Mouse (Mus musculus): ENCODE measurements at regions not wholly inside any gene's neighbourhood (a gene's known extent, or its start where the extent isn't known, plus 50 kb on each side); places are given as distances from the start of the nearest gene placed in this dataset.
A peak's percentile ranks its signal among the peaks of the same experiment; 100 is the strongest.

DNA sequence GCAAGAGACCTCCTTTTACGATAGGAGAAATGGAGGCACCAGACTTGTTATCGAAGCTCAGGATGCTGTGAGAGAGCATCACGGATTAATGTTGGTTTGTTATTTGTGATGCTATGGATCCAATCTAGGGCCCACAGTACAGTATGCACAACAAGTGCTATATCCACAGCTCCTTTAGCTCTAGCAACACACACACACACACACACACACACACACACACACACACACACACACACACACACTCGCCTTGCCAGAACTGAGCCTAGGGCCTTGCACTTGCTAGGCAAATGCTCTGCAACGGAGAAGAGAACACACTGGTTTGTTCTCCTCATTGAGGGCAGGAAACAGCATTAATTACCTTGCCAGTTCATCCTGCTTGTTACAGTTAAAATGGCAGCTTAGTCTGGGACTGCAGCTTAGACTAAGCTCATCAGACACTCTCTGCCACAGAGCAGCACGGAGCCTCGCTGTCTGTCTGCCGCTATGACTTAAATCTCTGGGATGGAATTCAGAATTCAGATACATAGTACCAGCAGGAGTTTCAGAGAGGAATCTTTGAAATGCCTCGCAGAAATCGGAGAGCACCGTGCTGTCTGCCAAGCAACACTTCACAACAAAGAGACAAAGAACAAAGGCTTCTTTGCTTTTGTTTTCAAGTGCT, 285.0 kb downstream of the Rngtt start:
- no peak for DNase-seq (ENCODE audit: extremely low spot score in 1 of 2, low spot score in 1 of 2)

- no peak for DNase-seq (ENCODE audit: extremely low spot score in 1 of 2, low spot score in 1 of 2)
These were observed 285.7 kb downstream of the Rngtt start for GRCm38 (mm10) chr4:33595763-33596162.

- DNase-seq (ENCODE audit: extremely low spot score in 1 of 2, low spot score in 1 of 2), result no peak
These were observed 289.9 kb downstream of the Rngtt start for GRCm38 (mm10) chr4:33599966-33600365.

- DNase-seq (ENCODE audit: extremely low spot score in 1 of 2, low spot score in 1 of 2), result no peak
These were observed 290.7 kb downstream of the Rngtt start for GRCm38 (mm10) chr4:33600805-33601204.

DNA sequence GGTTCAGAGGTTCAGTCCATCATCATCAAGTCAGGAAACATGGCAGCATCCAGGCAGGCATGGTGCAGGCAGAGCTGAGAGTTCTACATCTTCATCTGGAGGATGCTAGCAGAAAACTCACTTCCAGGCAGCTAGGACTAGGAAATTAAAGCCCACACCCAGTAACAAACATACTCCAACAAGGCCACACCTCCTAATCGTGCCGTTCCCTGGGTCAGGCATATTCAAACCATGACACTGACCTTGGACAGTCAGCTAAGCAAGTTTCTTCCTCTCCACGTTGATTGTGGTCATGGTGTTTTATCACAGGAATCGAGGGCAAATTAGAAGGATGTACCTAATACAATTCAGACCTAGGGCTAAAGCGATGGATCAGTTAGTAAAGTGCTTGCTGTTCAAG, 294.5 kb downstream of the Rngtt start:
- no peak for DNase-seq (ENCODE audit: extremely low spot score in 1 of 2, low spot score in 1 of 2)

GRCm38 (mm10) chr4:33639821-33640575, 284.4 kb upstream of the Cnr1 start:
- DNase-seq (ENCODE audit: extremely low spot score in 1 of 2, low spot score in 1 of 2), result no peak

GRCm38 (mm10) chr4:33640576-33641255, 283.7 kb upstream of the Cnr1 start:
- DNase-seq (ENCODE audit: extremely low spot score in 1 of 2, low spot score in 1 of 2), result no peak

GRCm38 (mm10) chr4:33641883-33642282, 282.5 kb upstream of the Cnr1 start:
- DNase-seq (ENCODE audit: extremely low spot score in 1 of 2, low spot score in 1 of 2), result no peak

DNA sequence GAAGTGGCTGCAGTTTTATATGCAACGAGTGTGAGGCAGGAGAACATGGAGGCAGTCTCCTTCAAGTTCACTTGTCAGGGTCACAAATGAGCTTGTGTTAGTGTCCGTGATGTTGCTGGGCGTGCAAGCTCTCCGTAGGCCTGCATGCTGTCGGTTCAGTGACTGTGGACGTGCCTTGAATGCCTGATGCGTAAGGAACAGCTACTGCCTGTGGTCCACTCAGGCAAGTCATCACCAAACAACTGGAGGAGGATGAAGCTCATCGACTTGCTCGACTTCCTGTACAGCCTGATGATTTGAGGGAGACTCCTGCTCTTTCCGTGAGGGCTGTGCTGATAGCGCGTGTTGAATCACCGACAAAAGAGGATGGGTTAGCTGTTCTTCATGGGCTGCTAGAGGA, 281.9 kb upstream of the Cnr1 start:
- DNase-seq (ENCODE audit: extremely low spot score in 1 of 2, low spot score in 1 of 2), result no peak

DNA sequence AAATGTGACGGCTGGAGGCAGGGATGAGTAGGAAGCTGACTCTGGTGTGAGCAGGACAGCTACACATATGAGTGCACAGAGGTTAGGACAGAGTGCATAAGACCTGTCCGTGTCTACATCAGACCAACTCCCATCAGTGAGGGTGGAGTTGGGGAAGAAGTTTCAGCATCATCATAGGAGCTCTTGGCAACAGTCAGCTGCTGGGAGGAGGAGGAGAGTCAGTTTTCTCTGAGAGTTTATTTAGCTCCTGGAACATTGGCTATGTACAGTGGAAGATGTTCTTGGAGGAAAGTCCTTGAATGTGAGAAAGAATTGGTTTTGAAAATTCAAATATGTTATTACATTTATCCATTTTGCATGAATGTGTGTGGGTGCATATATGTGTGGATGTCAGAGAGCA, 279.2 kb upstream of the Cnr1 start:
- DNase-seq (ENCODE audit: extremely low spot score in 1 of 2, low spot score in 1 of 2), result no peak

DNA sequence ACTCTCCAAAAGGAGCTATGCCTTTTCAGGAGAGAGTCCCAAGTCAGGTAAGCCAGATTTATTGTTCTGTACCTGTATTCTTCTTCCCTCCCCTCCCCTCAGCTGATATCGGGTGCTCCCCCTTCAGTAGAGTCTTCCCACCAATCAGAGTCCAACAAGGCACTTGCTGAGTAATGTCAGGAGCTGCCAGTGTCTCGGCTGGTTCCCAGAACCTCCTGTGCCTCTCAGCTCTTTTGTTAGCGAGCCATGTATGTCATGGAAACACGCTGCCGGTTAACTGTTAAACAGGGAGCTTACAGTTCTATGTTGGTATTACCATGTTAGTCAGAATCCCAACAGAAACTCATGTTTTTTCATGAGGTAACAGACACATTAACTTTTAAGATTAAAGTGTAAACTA, 273.1 kb upstream of the Cnr1 start:
- no peak for DNase-seq (ENCODE audit: extremely low spot score in 1 of 2, low spot score in 1 of 2)

DNA sequence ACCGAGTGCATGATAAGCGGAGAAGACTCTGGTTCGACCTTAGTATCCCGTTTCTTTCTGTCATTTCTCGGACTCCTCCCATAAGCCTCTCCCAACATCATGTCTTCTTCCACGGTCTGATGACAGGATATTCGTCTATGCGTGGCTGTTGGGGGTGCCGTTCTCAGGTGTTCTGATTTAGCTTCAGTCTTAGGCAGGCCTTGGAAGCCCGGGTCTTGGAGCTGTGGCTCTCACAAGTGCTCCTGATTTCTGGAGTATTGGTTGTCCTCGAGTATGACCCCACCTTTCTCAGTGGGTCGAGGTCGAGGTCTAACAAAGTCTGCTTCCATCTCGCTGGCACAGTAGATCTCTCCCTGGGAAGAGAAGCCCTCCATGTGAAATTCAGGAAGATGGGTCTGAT, 264.6 kb upstream of the Cnr1 start:
- no peak for DNase-seq (ENCODE audit: extremely low spot score in 1 of 2, low spot score in 1 of 2)

DNA sequence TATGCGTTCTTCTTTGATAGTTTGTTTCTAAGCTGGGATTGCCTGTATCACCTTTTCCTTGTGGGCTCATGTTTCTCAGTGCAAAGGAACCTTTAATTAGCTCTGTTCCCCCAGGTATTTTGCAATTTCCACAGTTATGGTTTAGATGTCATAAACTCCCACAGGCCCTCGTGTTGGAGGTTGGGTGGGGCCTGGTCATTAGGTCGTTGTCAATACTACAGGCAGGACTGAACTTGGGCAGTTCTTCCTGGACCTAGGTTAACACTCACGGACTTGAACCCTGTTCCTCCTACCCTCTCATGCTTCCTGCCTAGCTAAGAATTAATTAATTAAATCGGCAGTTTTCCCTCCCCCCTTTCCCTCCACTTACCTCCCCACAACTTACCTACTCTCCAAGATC, 263.8 kb upstream of the Cnr1 start:
- DNase-seq (ENCODE audit: extremely low spot score in 1 of 2, low spot score in 1 of 2), result no peak

DNA sequence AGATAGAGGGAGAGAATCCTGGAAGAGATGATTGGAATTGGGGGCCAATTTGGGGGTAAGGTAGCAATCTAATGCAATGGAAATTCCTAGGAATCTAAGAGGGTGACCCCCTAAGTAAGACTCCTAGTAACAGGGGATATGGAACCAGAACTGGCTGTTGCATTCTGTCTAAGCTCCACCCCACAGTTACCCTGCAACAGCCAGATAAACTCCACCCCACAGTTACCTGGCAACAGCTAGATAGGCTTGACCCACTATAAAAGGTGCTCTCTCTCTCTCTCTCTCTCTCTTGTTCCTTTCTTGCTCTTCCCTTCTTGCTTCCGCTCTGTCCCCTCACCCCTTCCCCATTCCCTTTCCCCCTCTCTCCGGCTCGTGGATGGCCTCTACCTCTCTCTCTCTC, 262.5 kb upstream of the Cnr1 start:
- no peak for DNase-seq (ENCODE audit: extremely low spot score in 1 of 2, low spot score in 1 of 2)

DNA sequence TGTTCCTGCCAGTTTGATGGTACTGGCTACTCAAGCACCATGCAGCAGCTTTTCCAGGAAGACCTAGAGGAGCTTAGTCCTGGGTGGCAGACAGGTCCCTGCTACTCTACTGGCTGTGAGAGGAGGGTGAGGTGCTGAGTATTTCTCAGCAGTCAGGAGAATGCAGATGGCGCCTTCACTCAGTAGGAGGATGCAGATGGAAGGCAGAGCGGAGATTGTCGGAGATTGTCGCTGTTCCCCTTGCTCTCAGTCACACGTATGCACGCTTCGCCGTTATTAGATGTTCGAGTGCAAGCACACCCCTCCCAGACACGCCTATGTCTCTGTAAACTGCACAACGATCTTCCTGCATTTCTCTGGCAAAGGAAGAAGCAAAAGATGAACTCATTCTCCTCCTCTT, 261.4 kb upstream of the Cnr1 start:
- DNase-seq (ENCODE audit: extremely low spot score in 1 of 2, low spot score in 1 of 2), result peak in 1 of 2 experiments; percentile 12

DNA sequence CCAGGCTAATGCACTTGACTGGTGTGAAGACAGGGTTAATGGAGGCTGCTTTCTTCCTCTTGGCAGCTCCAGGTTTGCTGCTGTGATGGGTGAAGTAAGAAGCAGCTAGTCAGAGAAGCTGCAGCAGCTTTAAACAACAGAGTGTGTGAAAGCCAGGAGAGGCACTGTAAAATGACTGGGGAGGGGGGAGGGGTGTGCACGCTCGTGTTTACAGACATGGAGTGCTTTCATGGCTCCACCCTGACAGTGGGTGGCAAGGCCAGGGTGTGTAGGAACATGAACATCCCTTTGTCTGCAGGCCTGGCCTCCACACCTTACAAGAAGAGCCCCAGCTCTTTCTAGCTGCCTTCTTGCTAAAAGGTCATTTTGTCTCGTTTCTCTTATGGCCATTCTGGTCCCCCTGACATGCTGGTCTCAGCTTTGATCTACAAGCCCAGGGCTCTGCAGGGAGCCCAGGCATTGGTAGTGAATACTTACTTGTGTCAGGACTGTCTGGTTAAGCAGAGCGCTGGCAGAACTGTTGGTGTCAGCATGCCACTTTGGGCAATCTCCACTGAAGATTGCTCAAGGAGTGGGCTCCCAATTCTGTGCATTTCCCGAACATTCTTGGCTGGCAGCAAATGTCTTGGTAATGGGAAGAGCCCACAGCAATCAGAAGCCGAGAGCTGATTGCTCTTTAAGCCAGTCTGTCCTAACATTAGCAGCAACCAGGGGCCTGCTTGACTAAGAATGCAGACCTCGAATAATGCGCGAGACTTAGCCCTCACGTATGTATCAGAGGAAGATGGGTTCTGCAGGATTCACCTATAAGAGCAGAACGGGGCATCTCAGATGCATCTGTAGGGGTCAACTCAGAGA, 260.5 kb upstream of the Cnr1 start:
- DNase-seq (ENCODE audit: extremely low spot score in 1 of 2, low spot score in 1 of 2), result no peak

DNA sequence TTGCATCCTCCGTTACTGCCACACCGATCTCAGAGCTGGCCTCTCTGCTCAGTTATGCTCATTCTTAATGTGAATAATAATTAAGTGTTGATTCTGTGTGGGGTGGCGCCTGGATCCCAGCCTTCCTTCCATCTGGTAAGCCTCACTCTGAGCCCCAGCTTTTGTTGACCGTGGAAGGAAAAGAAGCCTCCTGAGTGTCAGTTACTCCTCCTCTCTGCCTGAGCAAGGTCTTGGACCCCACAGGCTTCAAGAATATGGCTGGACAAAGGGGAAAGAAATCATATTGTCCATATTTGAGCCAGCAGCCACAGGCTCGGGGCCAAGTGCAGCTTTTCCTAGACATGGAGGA, 259.9 kb upstream of the Cnr1 start:
- peak in 1 of 2 experiments; percentile 13 for DNase-seq (ENCODE audit: extremely low spot score in 1 of 2, low spot score in 1 of 2)

DNA sequence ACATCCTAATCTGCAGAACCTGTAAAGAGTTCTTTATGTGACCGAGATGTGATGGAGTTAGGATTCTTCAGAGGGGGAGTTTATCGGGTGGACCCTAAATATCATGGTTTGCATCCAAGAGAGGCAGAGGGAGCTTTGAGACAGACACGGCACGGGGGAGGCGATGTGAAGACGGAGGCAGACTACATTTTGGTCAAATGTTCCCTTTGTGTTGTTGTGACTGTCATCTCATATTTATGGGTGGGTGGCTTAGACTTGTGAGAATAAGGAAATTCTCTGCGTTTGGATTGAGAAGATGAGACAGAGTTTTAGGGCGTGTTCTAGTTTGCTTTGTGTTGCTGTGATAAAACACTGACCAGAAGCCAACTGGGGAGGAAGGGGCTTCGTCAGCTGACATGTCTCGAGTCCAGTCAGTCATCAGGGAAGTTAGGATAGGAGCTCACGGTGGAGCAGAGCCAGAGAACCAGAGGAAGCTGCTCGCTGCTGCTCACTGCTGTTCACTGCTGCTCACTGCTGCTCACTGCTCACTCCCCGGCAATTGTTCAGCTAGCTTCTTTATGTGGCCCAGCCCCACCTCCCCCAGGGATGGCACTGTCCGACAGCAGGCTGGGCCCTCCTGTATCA, 259.0 kb upstream of the Cnr1 start:
- no peak for DNase-seq (ENCODE audit: extremely low spot score in 1 of 2, low spot score in 1 of 2)

- no peak for DNase-seq (ENCODE audit: extremely low spot score in 1 of 2, low spot score in 1 of 2)
These were observed 256.0 kb upstream of the Cnr1 start for GRCm38 (mm10) chr4:33668431-33668830.

DNA sequence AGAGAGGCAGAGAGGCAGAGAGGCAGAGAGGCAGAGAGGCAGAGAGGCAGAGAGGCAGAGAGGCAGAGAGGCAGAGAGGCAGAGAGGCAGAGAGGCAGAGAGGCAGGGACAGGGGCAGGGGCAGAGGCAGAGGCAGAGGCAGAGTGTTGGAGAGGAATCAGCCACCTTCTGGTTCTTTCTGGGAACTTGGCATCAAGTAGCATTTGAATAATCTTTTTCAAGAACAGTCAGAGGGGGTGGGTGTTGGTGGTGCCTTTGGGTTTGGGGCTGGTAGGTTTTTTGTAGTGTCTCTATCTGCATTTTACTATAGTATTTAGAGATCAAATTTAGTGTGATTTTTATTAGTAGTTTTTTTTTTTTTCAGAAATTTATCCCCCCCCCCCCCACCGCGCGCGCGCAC, 249.3 kb upstream of the Cnr1 start:
- DNase-seq (ENCODE audit: extremely low spot score in 1 of 2, low spot score in 1 of 2), result no peak
